Mouse (Mus musculus): ENCODE measurements around the gene Spock2.

Gene Spock2

GRCm38 (mm10) chr10:60106146-60106530 is at the start of gene Spock2:
Spock2 (plus strand) TSS chr10:60106219.
- no peak for DNase-seq (ENCODE audit: low read depth in 1 of 2, low spot score in 2 of 2)

- no peak for DNase-seq (ENCODE audit: low read depth in 1 of 2, low spot score in 2 of 2)
These were observed 43.8 kb upstream of the Spock2 start for GRCm38 (mm10) chr10:60062173-60062572.

- no peak for DNase-seq (ENCODE audit: low read depth in 1 of 2, low spot score in 2 of 2)
These were observed 43.1 kb upstream of the Spock2 start for GRCm38 (mm10) chr10:60062931-60063330.

- DNase-seq (ENCODE audit: low read depth in 1 of 2, low spot score in 2 of 2), result no peak
These were observed 39.5 kb upstream of the Spock2 start for GRCm38 (mm10) chr10:60066524-60066923.

GRCm38 (mm10) chr10:60075159-60075558 is 30.9 kb upstream of the Spock2 start:
- DNase-seq (ENCODE audit: low read depth in 1 of 2, low spot score in 2 of 2), result no peak

GRCm38 (mm10) chr10:60077226-60077625 is 28.8 kb upstream of the Spock2 start:
- no peak for DNase-seq (ENCODE audit: low read depth in 1 of 2, low spot score in 2 of 2)

- no peak for DNase-seq (ENCODE audit: low read depth in 1 of 2, low spot score in 2 of 2)
These were observed 28.1 kb upstream of the Spock2 start for GRCm38 (mm10) chr10:60077736-60078560.

GRCm38 (mm10) chr10:60078561-60078917 is 27.5 kb upstream of the Spock2 start:
- DNase-seq (ENCODE audit: low read depth in 1 of 2, low spot score in 2 of 2), result no peak

GRCm38 (mm10) chr10:60080171-60080570 is 25.8 kb upstream of the Spock2 start:
- DNase-seq (ENCODE audit: low read depth in 1 of 2, low spot score in 2 of 2), result no peak

- DNase-seq (ENCODE audit: low read depth in 1 of 2, low spot score in 2 of 2), result no peak
These were observed 25.4 kb upstream of the Spock2 start for GRCm38 (mm10) chr10:60080601-60080981.

GRCm38 (mm10) chr10:60080982-60081825 is 24.8 kb upstream of the Spock2 start:
- DNase-seq (ENCODE audit: low read depth in 1 of 2, low spot score in 2 of 2), result no peak

- no peak for DNase-seq (ENCODE audit: low read depth in 1 of 2, low spot score in 2 of 2)
These were observed 24.1 kb upstream of the Spock2 start for GRCm38 (mm10) chr10:60081905-60082304.

- no peak for DNase-seq (ENCODE audit: low read depth in 1 of 2, low spot score in 2 of 2)
These were observed 22.0 kb upstream of the Spock2 start for GRCm38 (mm10) chr10:60084065-60084464.

- no peak for DNase-seq (ENCODE audit: low read depth in 1 of 2, low spot score in 2 of 2)
These were observed 13.7 kb upstream of the Spock2 start for GRCm38 (mm10) chr10:60092311-60092710.

- no peak for DNase-seq (ENCODE audit: low read depth in 1 of 2, low spot score in 2 of 2)
These were observed 12.3 kb upstream of the Spock2 start for GRCm38 (mm10) chr10:60093751-60094150.

GRCm38 (mm10) chr10:60095558-60095957 is 10.5 kb upstream of the Spock2 start:
- DNase-seq (ENCODE audit: low read depth in 1 of 2, low spot score in 2 of 2), result no peak

GRCm38 (mm10) chr10:60096302-60096701 is 9.7 kb upstream of the Spock2 start:
- DNase-seq (ENCODE audit: low read depth in 1 of 2, low spot score in 2 of 2), result no peak

- no peak for DNase-seq (ENCODE audit: low read depth in 1 of 2, low spot score in 2 of 2)
These were observed 8.9 kb upstream of the Spock2 start for GRCm38 (mm10) chr10:60097146-60097545.

- no peak for DNase-seq (ENCODE audit: low read depth in 1 of 2, low spot score in 2 of 2)
These were observed 8.2 kb upstream of the Spock2 start for GRCm38 (mm10) chr10:60097774-60098173.

- DNase-seq (ENCODE audit: low read depth in 1 of 2, low spot score in 2 of 2), result no peak
These were observed 451 bp upstream of the Spock2 start for GRCm38 (mm10) chr10:60105391-60106145.

GRCm38 (mm10) chr10:60106531-60107186 is 640 bp downstream of the Spock2 start:
- DNase-seq (ENCODE audit: low read depth in 1 of 2, low spot score in 2 of 2), result no peak
